Mouse (Mus musculus) CD4-positive helper T cell, adult 2 months (primary cell): ENCODE measurements around the gene Snx10.

Experiments used
- DNase-seq: peaks from one replicate; pipeline ENCODE4 v3.0.0-alpha.2; 2012; ENCODE audit warnings: low read depth, missing footprints, low spot score

Snx10 gene

GRCm38 (mm10) chr6:51636019-51636568 lies 112.4 kb downstream of the Snx10 start:
- no peak for DNase-seq
